Mouse (Mus musculus) right cerebral cortex, adult 2 months (tissue): ENCODE results near the gene Tesmin.

Source experiments
- DNase-seq, 2 experiments: peaks; one replicate each; pipeline ENCODE4 v3.0.0; 2021 to 2022; ENCODE audit warnings: low spot score in 2 of 2

The Tesmin gene

GRCm38 (mm10) chr19:3440667-3441066, 52.0 kb downstream of the Tesmin start:
- no peak for DNase-seq

DNA sequence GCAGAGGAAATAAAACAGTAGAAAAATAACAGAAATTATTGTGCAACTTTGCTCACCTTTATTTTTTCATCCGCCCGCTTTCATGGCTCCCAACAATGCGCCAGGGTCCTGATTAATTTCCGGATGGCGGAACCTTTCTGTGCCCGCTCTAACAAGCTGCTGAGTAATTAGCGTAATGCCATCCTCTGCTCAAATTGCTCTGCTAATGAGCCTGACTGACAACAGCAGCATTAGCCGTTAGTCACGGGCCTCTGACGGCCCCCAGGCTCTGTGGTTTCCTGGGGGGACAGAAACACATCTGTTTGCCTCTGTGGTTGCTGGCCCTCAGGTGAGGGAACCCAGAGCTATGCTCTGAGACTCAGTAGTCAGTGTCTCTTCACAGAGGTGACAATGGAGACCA, 52.4 kb downstream of the Tesmin start:
- no peak for DNase-seq

GRCm38 (mm10) chr19:3447348-3447747, 58.7 kb downstream of the Tesmin start:
- no peak for DNase-seq

GRCm38 (mm10) chr19:3449248-3449647, 60.6 kb downstream of the Tesmin start:
- DNase-seq = no peak

GRCm38 (mm10) chr19:3450714-3451113, 62.1 kb downstream of the Tesmin start:
- no peak for DNase-seq

GRCm38 (mm10) chr19:3451170-3451569, 62.5 kb downstream of the Tesmin start:
- peak; percentile 78 to 79 for DNase-seq

- peak in 1 of 2 experiments; percentile 13 for DNase-seq
These were observed 63.0 kb downstream of the Tesmin start for GRCm38 (mm10) chr19:3451649-3452048.
